Mouse (Mus musculus): ENCODE measurements around the gene Med21.

GRCm38 (mm10) chr6:146664116-146664515 lies 21.8 kb downstream of the Med21 start:
- TF ChIP-seq CTCF (IDR thresholded peaks at IDR 0.05; ENCODE audit: borderline replicate concordance, insufficient read depth, low read length) (no peak), POLR2A (IDR thresholded peaks at IDR 0.05; ENCODE audit: low read depth, low read length) (no peak)
